ENCODE assay signal across 8 mouse cellular contexts in the genomic region with DNA sequence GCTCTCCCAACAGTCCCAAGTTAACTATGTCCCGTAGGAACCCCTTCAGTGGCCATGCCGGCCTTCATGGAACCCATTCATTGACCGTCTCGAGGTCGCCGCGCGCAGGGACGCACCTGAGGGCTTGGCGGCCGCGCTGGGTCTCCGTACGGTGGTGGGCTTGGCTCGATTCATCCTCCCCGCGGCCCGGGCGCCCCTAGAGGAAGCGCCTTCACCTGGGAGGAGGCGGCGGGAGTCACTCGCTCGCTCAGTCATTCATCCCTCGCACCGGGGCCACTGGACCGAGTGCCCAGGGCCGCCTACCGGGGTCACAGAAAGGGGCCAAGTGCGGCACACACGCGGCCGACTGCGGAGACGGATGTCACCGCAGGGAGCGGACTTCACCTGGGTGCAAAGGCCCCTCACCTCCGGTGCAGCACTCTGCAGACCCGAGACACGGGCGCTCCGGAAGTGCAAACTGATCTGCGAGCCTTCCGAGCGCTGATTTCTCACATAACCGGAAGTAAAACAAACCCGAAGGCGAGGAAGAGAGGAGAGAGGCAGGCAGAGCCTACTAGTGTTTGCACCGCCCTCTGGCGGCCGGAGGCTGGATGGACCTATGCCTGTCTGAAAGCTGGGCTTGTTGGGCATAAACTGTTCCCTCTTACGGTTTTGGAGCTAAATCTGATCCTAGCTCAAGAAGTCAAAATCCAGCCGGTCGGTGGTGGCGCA. TPM values are rescaled to one million over a fixed set of nuclear protein-coding genes. Genes with fewer than 3 reads are reported as not detected.
DNase-seq lines count a peak whose midpoint lies in the region; ATAC-seq and TF ChIP-seq lines count a peak whose summit lies in the region.

Ints1 (minus strand) TSS at position 459 of the 711 bp plus-strand sequence.

- H3K4me1 ChIP-seq in forebrain, embryonic 10.5 days, result peaks cover 13% of the 10 kb centered on the region
- H3K4me1 ChIP-seq in heart, embryonic 15.5 days (replicated peaks), result peaks cover 10% of the 10 kb centered on the region
- H3K4me1 ChIP-seq in liver, embryonic 14.5 days (replicated peaks; ENCODE audit: control insufficient read depth in 2 of 2, insufficient read depth in 2 of 2, low read length in 1 of 2), result peaks cover 0 to 3% of the 10 kb centered on the region in 2 experiments; a peak in 1 of 4 replicates
- H3K4me1 ChIP-seq in neural tube, embryonic 11.5 days (ENCODE audit: control insufficient read depth, insufficient read depth, low read length), result peaks cover 8% of the 10 kb centered on the region
- H3K4me1 ChIP-seq in stomach, postnatal 0 days (replicated peaks; ENCODE audit: control insufficient read depth, insufficient read depth), result no peaks in the 10 kb centered on the region

- ATAC-seq in heart, embryonic 15.5 days (replicated peaks; ENCODE audit: insufficient number of reproducible peaks, insufficient read depth, low FRiP score, low read depth), result peak; percentile 84
- ATAC-seq in liver, embryonic 14.5 days (ENCODE audit: insufficient read depth), result peak; percentile 90
- ATAC-seq in neural tube, embryonic 11.5 days (ENCODE audit: insufficient read depth, low FRiP score, low TSS enrichment), result peak; percentile 85
- peak; percentile 90 for ATAC-seq in stomach, postnatal 0 days (ENCODE audit: low FRiP score, low TSS enrichment)

- peak; percentile 97 for TF ChIP-seq CTCF in liver, embryonic 14.5 days (IDR thresholded peaks at IDR 0.05; ENCODE audit: low read depth)
- peak; percentile 98 for TF ChIP-seq CTCF in stomach, postnatal 0 days (IDR thresholded peaks at IDR 0.05; ENCODE audit: low read depth)

- peak within 1 kb of the TSS; percentile 58 for H3K27ac ChIP-seq in forebrain, embryonic 10.5 days
- peak within 1 kb of the TSS; percentile 21; the same call in 1 of the 2 replicates for H3K27ac ChIP-seq in heart, embryonic 15.5 days
- peak within 1 kb of the TSS; percentile 4 for H3K27ac ChIP-seq in liver, embryonic 14.5 days
- no peak within 1 kb of the TSS for H3K27ac ChIP-seq in neural tube, embryonic 11.5 days (ENCODE audit: low read depth, low read length)
- 0 out of 2 replicates have a peak within 1 kb of the TSS, but pooled peaks have one; percentile 24 for H3K27ac ChIP-seq in stomach, postnatal 0 days (replicated peaks)

- peaks cover 39% of the 10 kb centered on the region for H3K36me3 ChIP-seq in forebrain, embryonic 10.5 days (replicated peaks)
- peaks cover 28% of the 10 kb centered on the region for H3K36me3 ChIP-seq in heart, embryonic 15.5 days
- H3K36me3 ChIP-seq in liver, embryonic 14.5 days (replicated peaks; ENCODE audit: control insufficient read depth, insufficient read depth, low read depth), result peaks cover 19% of the 10 kb centered on the region
- H3K36me3 ChIP-seq in neural tube, embryonic 11.5 days (ENCODE audit: control insufficient read depth, insufficient read depth, low read length), result peaks cover 11% of the 10 kb centered on the region; the same call in 1 of the 2 replicates
- H3K36me3 ChIP-seq in stomach, postnatal 0 days (ENCODE audit: control insufficient read depth, insufficient read depth, low read length), result peaks cover 14% of the 10 kb centered on the region

- peak within 1 kb of the TSS; percentile 65 for H3K4me3 ChIP-seq in forebrain, embryonic 10.5 days
- peak within 1 kb of the TSS; percentile 87 for H3K4me3 ChIP-seq in heart, embryonic 15.5 days
- H3K4me3 ChIP-seq in liver, embryonic 14.5 days (ENCODE audit: insufficient read depth in 1 of 2, low read depth in 2 of 2, low read length in 2 of 2), result peak within 1 kb of the TSS; percentile 66 to 93
- peak within 1 kb of the TSS; percentile 93 for H3K4me3 ChIP-seq in neural tube, embryonic 11.5 days (ENCODE audit: low read depth, low read length)
- peak within 1 kb of the TSS; percentile 90 for H3K4me3 ChIP-seq in stomach, postnatal 0 days (ENCODE audit: low read depth, low read length)

- no peaks in the 10 kb centered on the region for H3K27me3 ChIP-seq in forebrain, embryonic 10.5 days (ENCODE audit: poor library complexity, severe bottlenecking)
- no peaks in the 10 kb centered on the region for H3K27me3 ChIP-seq in heart, embryonic 15.5 days
- no peaks in the 10 kb centered on the region for H3K27me3 ChIP-seq in liver, embryonic 14.5 days (ENCODE audit: control insufficient read depth, insufficient read depth, low read length)
- H3K27me3 ChIP-seq in neural tube, embryonic 11.5 days (ENCODE audit: control insufficient read depth, insufficient read depth, low read length), result no peaks in the 10 kb centered on the region
- no peaks in the 10 kb centered on the region for H3K27me3 ChIP-seq in stomach, postnatal 0 days (ENCODE audit: control insufficient read depth, insufficient read depth, low read length)

- 0 out of 2 replicates have a peak, but pooled peaks have one; percentile 30 for TF ChIP-seq EP300 in liver, embryonic 14.5 days (IDR thresholded peaks at IDR 0.05; ENCODE audit: low read depth)
- peak; percentile 49 for TF ChIP-seq EP300 in stomach, postnatal 0 days (optimal IDR thresholded peaks at IDR 0.05)

- H3K9me3 ChIP-seq in forebrain, embryonic 10.5 days, result no peaks in the 10 kb centered on the region
- no peaks in the 10 kb centered on the region for H3K9me3 ChIP-seq in heart, embryonic 15.5 days (replicated peaks)
- H3K9me3 ChIP-seq in liver, embryonic 14.5 days (ENCODE audit: control insufficient read depth, low read length), result no peaks in the 10 kb centered on the region
- no peaks in the 10 kb centered on the region for H3K9me3 ChIP-seq in neural tube, embryonic 11.5 days (ENCODE audit: control insufficient read depth, low read length)
- no peaks in the 10 kb centered on the region for H3K9me3 ChIP-seq in stomach, postnatal 0 days (ENCODE audit: control insufficient read depth, low read length)

- under 1% methylated on average over 55 of the region's 55 CpGs for WGBS in forebrain, embryonic 10.5 days
- WGBS in heart, embryonic 15.5 days, result under 1% methylated on average over 55 of the region's 55 CpGs
- under 1% methylated on average over 55 of the region's 55 CpGs for WGBS in liver, embryonic 14.5 days (ENCODE audit: insufficient replicate concordance)
- under 1% methylated on average over 50 of the region's 55 CpGs for WGBS in neural tube, embryonic 11.5 days
- WGBS in stomach, postnatal 0 days, result under 1% methylated on average over 55 of the region's 55 CpGs

- DNase-seq in CD8-positive naive resting alpha-beta T cell, adult 2 months (ENCODE audit: low read depth in 2 of 2, low spot score in 2 of 2), result peak; percentile 94 to 95
- DNase-seq in c-Kit-positive CD71-negative TER-119-negative erythroid progenitor cells, embryonic 14.5 days (ENCODE audit: low read depth), result peak; percentile 95
- peak; percentile 93 for DNase-seq in forebrain, embryonic 10.5 days (ENCODE audit: extremely low spot score, low spot score)
- DNase-seq in kidney, postnatal 25 days, result peak; percentile 96 to 99
- peak; percentile 90 to 92 (median 92) for DNase-seq in liver, embryonic 14.5 days (ENCODE audit: low read depth in 3 of 3, low spot score in 3 of 3)
- DNase-seq in neural tube, embryonic 11.5 days (ENCODE audit: low spot score), result peak; percentile 94
- peak; percentile 95 for DNase-seq in stomach, postnatal 0 days (ENCODE audit: low spot score)

- peak within 1 kb of the TSS; percentile 90 for H3K4me2 ChIP-seq in heart, embryonic 15.5 days
- peak within 1 kb of the TSS; percentile 97 for H3K4me2 ChIP-seq in liver, embryonic 14.5 days (ENCODE audit: low read depth)
- H3K4me2 ChIP-seq in neural tube, embryonic 11.5 days (ENCODE audit: low read depth), result peak within 1 kb of the TSS; percentile 77
- H3K4me2 ChIP-seq in stomach, postnatal 0 days (replicated peaks; ENCODE audit: low read depth), result peak within 1 kb of the TSS; percentile 83

- peak within 1 kb of the TSS; percentile 84 for H3K9ac ChIP-seq in heart, embryonic 15.5 days
- peak within 1 kb of the TSS; percentile 77 for H3K9ac ChIP-seq in liver, embryonic 14.5 days (replicated peaks)
- peak within 1 kb of the TSS; percentile 81 for H3K9ac ChIP-seq in neural tube, embryonic 11.5 days (ENCODE audit: low read length)
- peak within 1 kb of the TSS; percentile 89 for H3K9ac ChIP-seq in stomach, postnatal 0 days (ENCODE audit: low read length)

RNA-seq across cellular contexts. Expression of gene Ints1, which starts in this region (rescaled TPM):
- 41.0 and 43.2 TPM in 2 replicates for polyA plus RNA-seq in forebrain, embryonic 10.5 days (2016; fragmentation: Nextera tagmentation; extraction: Ambion mirVana)
- 12.6 and 20.6 TPM in 2 replicates for polyA plus RNA-seq in heart, embryonic 15.5 days (2015; fragmentation: Nextera tagmentation; extraction: Ambion mirVana)
- polyA plus RNA-seq in liver, embryonic 14.5 days (2012; rRNA removed), result 12.1 and 14.5 TPM in 2 replicates
- polyA plus RNA-seq in liver, embryonic 14.5 days (2014; fragmentation: Nextera tagmentation; extraction: Ambion mirVana), result 13.5 and 17.5 TPM in 2 replicates
- 33.4 and 35.9 TPM in 2 replicates for polyA plus RNA-seq in neural tube, embryonic 11.5 days (2014; fragmentation: Nextera tagmentation; extraction: Ambion mirVana)
- 7.9 and 8.0 TPM in 2 replicates for polyA plus RNA-seq in stomach, postnatal 0 days (2015; fragmentation: Nextera tagmentation; extraction: Ambion mirVana)
